Mouse (Mus musculus) retina, adult 2 months (tissue): ENCODE data around the gene Nat9.
A peak's percentile ranks its signal among the peaks of the same experiment; 100 is the strongest.

Experiments
- DNase-seq: peaks from one replicate; pipeline ENCODE4 v3.0.0-alpha.2; 2012; ENCODE audit warnings: low read depth, low spot score

Nat9 gene

DNA sequence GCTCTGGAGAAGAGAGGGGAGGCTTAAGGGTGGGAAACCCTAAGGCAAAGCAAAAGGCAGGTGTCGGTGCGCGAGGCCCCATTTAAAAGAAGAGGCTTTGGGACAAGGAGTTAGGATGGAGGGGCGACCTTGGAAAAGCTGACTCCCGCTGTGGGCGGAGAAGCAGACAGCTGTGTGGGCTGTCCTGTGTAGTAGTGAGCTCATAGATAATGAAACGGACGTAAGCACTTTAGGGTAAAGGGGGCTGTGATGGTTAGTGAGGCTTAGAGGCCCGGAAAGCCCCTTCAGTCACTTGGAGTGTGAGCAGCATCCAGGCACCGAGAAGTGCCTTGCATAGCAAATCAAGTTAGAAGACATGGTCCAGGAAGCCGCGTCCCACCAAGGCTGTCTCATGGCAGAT lies at the start of gene Nat9:
TSS of gene Nat9 (minus strand) at position 167 of the 400 bp plus-strand sequence.
- no peak for DNase-seq

DNA sequence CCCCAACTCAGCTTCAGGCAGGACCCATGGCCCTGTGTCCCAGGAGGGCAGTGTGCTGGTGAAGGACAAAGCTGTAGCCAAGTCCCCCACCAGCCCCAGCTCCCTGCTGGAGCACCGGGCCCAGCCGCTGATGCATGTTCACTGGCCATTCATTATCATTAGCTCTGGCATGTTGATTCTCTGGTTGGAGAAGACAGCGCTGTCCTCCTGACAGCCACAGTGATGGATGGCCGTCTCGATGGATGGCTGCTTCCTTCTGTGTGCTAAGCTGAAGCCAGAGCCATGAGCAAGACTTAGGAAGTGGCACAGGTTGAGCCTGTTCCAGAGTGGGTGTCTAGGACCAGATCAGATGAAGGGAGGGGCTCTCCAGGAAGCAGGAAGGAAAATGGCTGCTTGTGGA lies 48.9 kb upstream of the Nat9 start:
- no peak for DNase-seq

DNA sequence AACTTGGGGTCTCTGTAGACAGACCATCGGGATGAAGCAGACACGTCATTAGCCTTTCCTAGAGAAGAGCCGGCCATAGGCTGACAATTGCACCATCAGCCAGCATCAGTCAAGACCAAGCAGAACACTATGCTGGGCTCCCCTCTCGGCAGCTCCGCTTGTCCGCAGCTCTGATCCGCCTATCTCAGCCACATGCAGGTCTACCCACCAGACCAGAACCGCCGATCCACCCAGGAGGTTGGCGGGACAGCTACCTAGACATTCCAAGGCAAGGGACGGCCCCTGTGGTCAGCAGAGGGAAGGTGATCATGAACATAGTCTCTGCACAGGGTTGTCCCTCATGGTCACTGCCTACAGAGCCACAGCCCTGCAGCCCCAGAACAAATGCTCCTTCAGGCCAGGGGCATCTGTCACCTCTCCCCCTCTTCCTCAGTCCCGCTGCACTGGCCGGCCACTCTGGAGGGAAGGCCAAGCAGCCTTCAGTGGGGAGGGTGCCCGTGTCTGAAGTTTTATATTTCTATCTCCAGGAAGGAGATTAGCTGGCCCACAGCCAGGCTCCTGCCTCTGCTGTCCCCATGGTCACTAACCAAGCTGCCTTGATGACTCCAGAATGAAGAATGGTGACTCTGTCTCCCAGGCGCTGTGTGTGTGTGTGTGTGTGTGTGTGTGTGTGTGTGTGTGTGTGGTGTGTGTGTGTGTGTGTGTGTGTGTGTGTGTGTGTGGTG lies 46.8 kb upstream of the Nat9 start:
- DNase-seq = no peak

DNA sequence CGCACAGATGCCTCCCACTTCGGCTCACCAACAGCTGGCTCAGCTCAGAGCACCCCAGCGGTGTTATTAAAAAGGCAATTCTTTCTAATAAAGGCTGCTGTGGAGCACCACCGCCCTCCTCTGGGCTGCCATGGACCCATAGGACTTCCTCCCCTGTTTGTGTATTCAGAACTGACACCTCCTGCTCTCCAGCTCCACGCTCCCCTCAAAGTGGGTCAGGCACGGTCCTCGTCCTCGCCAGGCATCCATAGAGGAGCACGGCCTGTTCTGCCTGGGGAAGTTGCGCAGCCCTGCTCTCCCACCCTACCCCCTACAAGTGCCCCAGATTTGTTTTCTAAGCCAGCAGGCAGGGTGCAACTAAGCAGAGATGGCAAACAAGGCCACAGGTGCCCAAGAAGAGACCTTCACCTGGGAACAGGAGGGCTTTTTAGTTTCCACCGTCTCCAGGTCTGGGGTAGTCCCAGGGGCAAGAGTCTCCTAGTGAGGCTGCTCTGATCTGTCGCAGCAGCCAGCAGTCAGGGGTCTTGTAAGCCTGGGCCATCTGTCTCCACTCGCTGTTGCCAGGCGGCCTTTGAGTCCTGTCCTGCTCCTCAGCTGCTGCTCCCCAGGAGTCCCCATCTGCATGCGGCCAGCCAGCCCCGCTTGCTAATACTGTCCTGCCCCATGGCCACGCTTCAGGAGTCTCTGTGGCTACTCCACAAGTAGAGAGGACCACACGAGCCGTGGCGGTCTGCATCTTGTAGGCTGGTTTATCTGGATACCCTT lies 46.0 kb upstream of the Nat9 start:
- no peak for DNase-seq

DNA sequence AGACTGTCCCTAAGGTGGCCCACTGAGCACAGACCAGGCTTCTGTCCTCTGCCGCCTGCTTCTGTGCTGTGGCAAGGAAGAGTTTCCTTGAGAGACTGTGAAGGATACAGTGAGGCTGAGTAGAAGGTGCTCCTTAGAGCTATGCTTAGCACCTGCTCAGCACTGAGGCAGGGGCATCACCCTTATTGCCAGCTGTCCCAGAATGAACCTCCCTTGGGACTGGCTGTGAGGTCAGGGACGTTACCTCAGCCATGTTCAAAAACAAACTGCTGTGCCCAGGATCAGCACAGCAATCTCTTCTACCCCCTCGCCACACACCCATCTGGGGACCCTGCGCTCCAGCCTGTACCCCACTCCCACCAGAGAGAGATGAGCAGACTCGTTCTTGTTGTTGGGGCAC lies 45.2 kb upstream of the Nat9 start:
- DNase-seq = no peak

DNA sequence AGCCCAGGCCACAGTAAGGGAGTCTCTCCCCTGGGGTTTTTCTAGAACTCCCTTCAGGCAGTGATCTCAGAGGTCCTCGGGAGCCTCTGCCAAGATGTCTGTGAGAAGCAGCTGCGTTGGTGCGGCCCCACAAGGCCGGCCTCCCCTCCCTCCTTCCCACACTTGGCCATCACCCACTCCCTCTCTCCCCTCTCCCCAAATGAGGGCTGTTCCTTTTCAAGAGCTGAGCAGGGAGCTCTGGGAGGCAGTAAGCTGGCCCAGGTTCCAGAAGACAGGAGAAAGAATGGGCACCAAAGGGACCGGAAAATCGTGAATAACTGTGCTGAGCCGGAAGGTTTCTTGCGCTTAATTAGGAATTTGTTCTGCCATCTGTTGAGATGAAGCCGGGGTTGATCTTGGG lies 44.3 kb upstream of the Nat9 start:
- no peak for DNase-seq

DNA sequence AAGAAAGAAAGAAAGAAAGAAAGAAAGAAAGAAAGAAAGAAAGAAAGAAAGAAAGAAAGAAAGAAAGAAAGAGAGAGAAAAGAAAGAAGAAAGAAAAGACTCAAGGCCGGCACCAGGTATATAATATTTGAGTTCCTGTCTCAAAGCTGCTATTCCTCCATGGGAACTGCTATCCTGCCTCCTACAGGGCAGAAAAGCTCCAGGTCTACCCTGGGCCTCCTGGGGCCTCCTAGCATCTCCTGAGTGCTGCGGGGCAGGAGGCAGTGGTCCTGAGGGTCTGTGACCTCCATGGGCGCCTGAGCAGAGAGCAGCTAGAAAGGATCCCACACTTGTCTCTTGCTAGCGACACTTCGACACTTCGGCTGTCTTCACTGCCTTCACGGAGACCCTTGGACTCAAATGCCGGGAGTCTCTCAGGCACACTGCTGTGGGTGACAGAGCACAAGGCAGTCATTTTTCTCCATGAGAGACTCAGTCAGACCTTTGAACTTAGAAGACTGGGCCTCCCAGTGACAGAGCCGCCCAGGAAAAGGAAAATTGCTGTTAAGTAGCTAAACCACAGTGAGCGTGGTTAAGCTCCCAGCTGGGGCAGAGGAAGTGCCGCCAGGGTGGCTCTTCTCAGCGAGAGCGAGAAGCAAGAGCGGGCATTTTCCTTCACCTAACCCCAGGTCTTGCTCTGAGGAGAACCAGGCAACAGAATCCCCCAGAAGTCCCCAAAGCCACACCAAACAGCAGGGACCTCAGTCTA lies 43.7 kb upstream of the Nat9 start:
- no peak for DNase-seq

DNA sequence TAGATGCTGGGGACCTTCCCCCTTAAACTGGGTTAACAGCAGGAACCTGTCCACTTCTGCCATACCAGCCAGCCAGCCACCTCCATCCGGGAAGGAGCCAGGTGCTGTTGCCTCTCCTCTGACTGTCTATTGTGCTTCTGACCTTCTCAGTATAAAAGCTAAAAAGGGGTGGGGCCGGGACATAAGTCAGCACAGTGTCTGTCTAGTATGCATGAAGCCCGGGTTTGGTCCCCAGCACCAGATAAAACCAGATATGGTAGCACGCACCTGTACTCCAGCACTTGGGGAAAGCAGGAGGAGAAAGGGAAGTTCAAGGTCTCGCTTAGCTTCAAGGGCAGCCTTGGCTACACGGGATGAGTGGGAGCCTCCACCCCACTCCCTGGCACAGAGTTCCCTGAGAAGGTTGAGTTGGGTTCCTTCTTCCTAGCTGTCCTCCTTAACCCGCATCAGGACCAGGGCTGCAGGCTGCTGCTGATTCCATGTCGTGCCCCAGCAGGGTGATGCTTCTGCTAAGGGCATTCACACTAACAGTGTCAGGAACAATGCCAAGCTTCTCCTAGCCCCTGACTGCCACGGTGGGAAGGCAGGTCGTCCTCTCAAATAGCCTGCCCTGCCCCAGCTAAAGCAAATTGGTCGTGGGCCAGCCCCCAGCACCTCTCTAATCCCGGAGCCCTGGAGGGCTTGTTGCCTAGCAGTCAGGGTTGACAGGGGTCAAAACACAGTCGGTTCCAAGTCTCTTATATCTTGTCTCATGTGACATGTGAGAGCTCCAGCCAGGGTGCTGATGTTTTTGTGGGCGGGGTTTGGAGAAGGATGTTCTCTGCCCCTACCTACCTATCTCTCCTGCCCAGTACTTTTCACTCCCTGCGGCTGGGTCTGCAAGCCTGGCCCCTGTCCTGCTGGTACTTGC lies 41.6 kb upstream of the Nat9 start:
- no peak for DNase-seq

DNA sequence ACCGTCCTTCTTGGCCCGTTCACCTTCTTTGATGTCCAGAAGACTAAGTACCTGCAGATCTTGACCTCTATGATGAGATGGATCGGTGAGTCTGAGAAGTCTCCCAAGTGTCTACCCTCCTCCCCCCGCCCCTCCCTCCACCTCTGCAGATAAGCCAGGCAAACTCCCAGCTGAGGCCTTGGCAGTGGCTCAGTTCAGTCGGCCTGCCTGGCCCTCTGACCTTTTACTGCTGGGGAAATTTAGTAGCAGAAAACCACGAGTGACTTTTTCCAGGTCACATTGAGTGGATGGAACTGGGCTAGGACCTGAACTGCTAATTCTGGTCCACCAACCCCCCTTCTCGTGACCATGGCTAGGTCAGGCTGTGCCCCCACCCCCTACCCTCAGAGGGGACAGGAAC lies 40.8 kb upstream of the Nat9 start:
- no peak for DNase-seq

DNA sequence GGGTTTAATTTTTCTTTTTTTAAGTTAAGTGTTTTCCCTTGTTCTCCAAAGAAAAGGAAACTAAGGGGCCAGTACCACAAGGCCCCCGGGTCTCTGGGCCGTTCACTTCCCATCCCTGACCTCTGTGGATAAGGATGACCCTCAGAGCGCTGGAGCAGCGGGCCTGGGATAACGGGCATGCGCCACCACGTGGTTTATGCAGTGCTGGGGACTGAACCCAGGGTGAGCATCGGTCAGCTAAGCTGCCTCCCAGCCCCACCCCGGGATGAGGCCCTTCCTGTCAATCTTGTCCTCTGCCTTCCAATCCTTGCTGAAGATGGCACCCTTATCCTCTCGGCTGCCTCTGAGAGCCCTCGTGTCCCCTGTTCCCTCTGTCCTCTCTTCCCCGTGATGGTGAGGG lies 40.0 kb upstream of the Nat9 start:
- DNase-seq = no peak

DNA sequence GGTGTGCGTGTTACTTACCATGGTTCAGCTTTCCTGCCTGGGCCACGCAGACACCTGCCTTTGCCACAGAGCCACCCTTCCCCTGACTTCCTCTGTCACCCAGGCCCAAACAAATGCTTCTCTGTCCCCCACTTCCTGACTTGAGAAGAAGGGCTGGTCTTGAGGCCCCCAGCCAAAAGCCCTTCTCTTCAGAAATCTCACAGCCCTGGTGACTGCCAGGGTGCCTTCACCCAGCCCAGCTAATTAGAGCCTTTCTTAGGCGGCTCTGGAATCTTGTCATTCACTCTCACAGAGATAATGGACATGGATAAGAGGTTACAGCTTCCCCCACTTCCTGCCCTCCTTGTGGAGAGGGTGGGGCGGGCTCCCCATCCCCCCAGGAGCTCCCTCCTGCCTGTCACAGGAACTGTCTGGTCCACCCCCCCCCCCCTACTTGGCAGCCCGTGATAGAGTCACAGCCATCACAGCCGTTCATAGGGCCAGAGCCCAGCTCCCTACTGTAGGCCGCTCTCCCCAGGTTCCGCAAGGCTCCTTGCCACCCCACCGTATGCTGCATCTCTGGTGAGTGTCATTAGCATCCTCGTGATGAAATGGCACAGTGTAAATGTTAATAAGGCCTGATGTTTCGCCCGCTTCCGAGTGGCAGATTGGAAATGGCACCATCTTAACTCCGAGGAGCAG lies 39.3 kb upstream of the Nat9 start:
- no peak for DNase-seq

DNA sequence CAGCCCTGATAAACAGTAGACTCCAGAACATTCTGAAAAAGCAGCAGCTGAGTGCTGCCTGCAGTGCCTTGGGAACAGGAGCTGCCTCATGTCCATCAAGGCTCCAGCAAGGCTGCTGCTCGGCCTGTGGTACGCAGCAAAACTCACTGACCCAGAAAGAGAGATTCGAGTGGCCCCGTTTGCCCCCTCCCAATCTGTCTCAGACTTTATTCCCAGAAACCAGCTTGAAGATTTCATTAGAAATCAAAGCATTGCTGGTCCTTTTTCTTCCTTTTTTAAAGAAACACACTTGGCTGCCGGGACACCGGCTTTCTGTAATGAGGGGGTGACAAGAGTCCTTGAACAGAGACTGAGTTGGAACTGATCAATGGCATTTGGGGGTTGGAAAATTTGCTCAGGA lies 37.6 kb upstream of the Nat9 start:
- DNase-seq = no peak

DNA sequence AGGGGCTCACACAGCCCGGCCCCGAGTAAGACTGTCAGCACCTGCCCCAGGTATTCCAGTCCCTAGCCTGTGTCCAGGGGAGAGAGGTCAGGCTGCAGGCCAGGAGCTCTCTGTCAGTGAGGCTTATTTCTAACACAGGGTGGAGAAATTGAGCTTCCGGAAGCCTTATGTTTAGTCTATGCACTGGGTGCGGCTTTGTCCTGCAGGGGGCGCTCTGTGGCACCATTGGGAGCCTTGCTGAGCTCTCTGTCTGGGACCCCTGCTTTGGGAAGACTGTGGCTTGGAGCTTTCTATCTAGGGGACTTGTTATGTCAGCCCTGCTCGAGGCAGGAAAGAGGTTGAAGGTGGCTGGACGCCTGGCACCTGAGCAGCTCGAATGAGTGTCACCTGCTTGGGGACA lies 37.2 kb upstream of the Nat9 start:
- DNase-seq = no peak

DNA sequence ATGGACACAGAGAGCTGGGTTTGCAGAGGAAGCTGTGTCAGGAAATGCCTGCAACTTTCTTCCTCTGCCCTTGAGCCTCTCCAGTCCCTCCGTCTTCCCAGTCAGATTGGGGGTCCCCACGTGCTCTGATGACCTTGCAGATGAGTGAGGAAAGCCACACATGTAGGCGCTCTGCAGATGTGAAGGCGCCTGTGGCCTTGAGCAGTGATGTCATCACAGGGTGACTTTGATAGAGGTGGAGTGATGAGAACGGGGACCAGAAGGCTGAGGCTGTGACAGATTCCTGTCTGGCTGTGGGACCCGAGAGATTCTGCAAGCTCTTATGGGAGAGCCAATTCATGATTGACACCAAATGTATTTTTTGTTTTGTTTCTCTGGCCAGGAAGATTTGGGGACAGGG lies 36.2 kb upstream of the Nat9 start:
- no peak for DNase-seq

DNA sequence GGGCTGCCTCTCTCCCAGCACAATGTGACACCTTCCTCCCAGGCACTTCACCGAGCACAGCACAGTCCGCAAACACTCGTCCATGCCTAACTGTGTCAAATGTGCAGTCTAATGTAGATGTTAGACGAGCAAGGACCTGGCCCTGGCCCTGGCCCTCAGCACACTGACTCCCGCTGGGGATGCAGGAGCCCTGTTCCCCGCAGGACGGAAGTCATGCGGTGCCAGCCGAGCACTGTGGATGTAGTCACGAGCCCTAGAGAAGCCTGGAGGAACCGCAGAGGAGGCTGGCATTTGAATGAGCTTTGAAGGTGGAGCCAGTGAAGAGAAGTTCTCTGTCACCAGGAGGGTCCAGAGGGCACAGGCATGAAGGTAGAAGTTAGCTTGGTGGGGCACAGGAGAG lies 35.8 kb upstream of the Nat9 start:
- DNase-seq = no peak

DNA sequence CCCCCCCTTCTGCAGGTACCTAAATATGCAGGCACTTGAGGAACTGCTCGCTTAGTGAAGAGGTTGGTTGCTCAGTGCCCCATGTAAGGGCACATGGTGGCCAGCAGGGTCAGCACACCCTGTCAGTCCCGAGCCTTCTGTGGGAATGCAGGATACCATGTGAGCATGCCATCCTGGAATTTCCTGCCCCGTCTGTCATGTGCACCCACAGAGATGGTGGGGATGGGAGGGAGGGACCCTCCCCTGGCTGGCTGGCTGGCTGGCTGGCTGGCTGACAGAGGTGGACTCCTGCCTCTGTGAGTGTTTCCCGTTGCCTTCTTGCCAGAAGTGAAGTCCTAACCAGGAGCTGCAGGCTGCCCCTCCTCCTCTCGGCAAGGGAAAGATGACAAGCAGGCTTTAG lies 34.9 kb upstream of the Nat9 start:
- DNase-seq = no peak

DNA sequence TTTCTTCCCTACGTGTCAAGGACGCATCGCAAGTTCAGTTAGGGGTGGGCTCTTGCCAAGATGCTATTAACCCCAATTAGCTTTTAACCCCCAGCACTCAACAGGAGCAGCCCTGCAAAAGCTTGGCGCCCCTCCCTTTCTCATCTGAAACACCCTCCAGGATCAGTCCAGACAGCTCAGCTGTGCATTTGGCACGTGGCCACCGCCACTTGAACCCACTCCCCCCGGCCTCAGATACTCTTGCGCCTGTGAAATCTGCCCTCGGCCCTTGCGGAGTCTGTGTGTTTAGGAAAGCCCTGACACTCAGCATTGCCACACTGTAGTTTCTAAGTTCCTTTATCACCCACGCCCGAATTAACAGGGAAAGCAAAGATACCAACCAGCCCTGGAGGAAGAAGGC lies 34.4 kb upstream of the Nat9 start:
- DNase-seq = no peak

DNA sequence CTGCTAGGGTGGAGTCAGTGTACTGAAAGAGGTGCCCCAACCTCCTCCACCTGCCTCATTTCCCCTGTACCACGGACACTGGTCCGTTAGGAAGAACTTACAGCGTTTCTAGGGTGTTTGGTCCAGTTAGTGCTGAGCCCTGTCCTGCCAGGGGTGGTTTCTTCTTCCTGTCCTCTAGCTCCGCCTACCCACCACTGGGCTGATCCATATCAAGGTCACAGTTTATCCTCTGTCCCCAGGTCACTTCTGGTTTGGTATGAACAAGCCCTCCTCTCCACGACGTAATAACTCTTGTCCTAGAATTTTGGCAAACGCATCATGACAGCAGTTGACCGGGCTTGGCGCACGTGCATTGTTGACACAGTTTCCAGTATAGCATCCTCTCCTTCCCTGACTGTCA lies 32.0 kb upstream of the Nat9 start:
- no peak for DNase-seq

DNA sequence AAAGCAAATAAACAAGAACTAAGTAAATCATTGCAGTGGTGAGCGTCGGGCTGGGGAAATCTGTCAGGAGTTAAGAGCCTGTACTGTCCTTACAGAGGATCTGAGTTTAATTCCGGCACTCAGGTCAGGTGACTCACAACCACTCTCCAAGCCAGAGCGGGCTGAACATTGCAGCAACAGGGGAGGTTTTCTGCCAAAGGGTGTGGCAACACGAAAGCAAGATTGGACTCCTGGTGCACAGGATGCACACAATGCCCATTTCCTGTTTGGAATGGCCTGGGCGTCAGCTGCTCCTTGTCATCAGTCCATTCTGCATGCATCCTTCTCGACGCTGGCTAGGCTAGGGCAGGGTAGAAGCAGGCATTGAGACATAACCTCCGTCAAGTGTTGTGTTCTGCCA lies 31.6 kb upstream of the Nat9 start:
- no peak for DNase-seq

DNA sequence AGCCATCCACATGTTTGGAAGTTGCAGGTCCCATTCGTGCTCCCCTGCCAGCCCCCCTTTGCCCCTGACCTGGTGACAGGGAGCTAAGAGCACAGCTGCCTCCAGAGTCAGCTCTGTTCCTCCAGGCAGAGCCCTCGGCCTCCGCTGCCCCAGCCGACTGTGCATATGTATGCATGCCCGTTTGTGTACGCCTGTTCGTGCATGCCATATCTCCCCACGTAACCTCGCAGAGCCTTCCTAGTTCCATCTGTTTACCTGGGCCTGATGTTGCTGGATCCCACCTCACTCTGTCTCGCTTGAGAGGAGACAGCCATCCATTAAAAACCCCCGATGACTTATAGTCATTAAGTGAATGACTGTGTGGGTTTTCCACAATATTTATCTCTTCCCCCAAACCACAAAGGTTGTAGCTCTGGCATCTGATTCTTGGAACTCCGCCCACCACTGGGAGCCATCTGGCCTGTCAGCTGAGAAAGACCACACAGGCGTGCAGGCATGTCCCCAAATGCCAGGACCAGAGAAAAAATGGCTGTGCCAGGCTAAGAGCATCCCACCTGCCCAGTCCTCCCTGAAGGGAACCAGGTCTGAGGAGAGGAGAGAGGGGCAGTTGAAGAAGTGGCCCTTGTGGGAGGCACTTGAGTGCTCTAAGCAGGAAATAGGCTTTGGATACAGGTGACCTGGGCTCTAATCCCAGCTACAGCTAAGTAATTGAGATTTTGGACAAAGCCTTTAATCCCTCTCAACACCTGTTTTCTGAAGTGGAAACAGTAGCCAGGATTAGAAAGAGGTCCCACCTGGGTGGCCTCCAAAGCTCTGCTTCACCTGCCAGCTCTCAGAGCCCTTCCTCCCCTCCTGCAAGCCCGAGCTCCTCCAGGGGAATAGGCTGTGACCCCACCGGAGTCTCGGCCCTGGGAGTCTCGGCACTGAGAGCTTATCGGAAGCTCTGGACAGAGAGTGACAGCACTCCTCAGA lies 30.1 kb upstream of the Nat9 start:
- peak; percentile 73 for DNase-seq
